Mouse (Mus musculus) kidney, postnatal 36 days (tissue): ENCODE measurements at regions not wholly inside any gene's neighbourhood (a gene's known extent, or its start where the extent isn't known, plus 50 kb on each side); places are given as distances from the start of the nearest gene placed in this dataset.
A peak's percentile ranks its signal among the peaks of the same experiment; 100 is the strongest.

Experiments used
- DNase-seq, 2 experiments: peaks; one replicate each; pipeline ENCODE4 v3.0.0; 2021 to 2022; ENCODE audit warnings: mixed read lengths in 2 of 2

GRCm38 (mm10) chr12:86830247-86830585, 54.4 kb downstream of the Irf2bpl start:
- DNase-seq, result peak in 1 of 2 experiments; percentile 37

- DNase-seq, result no peak
Observed at GRCm38 (mm10) chr12:86829581-86830246, 54.9 kb downstream of the Irf2bpl start.

- no peak for DNase-seq
Observed at GRCm38 (mm10) chr12:86827241-86827606, 57.4 kb downstream of the Irf2bpl start.

- DNase-seq, result peak in 1 of 2 experiments; percentile 61
Observed at GRCm38 (mm10) chr12:86826420-86827240, 58.0 kb downstream of the Irf2bpl start.

- peak; percentile 88 to 91 for DNase-seq
Observed at GRCm38 (mm10) chr12:86825584-86826419, 58.8 kb downstream of the Irf2bpl start.

- peak; percentile 96 to 97 for DNase-seq
Observed at GRCm38 (mm10) chr12:86824860-86825583, 59.6 kb downstream of the Irf2bpl start.

- peak; percentile 97 to 98 for DNase-seq
Observed at GRCm38 (mm10) chr12:86823855-86824589, 60.6 kb downstream of the Irf2bpl start.

- DNase-seq, result no peak
Observed at GRCm38 (mm10) chr12:86823488-86823854, 61.1 kb downstream of the Irf2bpl start.

GRCm38 (mm10) chr12:86821183-86821582, 63.4 kb downstream of the Irf2bpl start:
- DNase-seq, result no peak

GRCm38 (mm10) chr12:86819568-86819967, 65.0 kb downstream of the Irf2bpl start:
- DNase-seq, result no peak

GRCm38 (mm10) chr12:86819163-86819562, 65.4 kb downstream of the Irf2bpl start:
- DNase-seq, result no peak

GRCm38 (mm10) chr12:86818201-86818600, 66.4 kb downstream of the Irf2bpl start:
- DNase-seq, result no peak

- peak; percentile 86 to 93 for DNase-seq
Observed at GRCm38 (mm10) chr12:86816702-86817610, 67.6 kb downstream of the Irf2bpl start.

- peak in 1 of 2 experiments; percentile 30 for DNase-seq
Observed at GRCm38 (mm10) chr12:86816171-86816701, 68.4 kb downstream of the Irf2bpl start.

- no peak for DNase-seq
Observed at GRCm38 (mm10) chr12:86814740-86815139, 69.9 kb downstream of the Irf2bpl start.
